Mouse (Mus musculus): ENCODE results near the gene Gm49320. TPM values are rescaled to one million over a fixed set of nuclear protein-coding genes. Genes with fewer than 3 reads are reported as not detected.

The Gm49320 gene
- 1.3 and 2.4 TPM in 2 replicates for polyA plus RNA-seq (2012; rRNA removed)

DNA sequence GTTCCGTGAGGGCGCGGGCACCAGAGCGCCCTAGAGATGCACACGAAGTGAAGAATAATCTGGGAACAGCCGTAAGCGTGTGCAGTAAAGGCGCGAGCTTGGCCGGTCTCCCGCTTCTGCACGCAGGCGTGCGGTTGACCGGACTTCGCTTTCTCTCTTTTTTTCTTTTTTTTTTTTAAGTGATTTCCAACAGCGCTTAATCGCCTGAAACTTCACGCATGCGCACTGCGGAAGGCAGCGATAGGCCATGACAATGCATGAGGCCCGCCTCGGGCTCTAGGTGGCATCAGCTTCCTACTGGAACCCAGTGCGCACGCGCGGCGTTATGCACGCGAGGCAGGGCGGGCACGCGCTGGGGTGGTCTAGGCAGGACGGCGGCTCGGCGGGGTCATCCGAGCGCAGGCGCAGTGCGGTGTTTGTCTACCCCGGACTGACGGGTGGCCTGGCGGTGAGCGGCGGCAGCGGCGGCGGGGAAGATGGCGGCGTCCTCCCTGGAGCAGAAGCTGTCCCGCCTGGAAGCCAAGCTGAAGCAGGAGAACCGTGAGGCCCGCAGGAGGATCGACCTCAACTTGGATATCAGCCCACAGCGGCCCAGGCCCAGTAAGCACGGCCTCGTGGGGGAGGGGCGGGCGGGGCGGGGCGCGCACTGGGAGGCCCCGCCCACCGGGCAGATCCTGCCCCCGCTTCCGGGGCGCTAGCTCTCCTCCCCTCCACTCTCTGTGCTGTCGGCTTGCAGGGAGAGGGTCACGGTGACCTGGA is at the start of gene Gm49320, which contains the start of gene Map2k7:
TSS of gene Gm49320 (plus strand) at position 432 of the 759 bp plus-strand sequence.
TSS of gene Map2k7 (plus strand) at position 307 of the 759 bp plus-strand sequence.

DNA sequence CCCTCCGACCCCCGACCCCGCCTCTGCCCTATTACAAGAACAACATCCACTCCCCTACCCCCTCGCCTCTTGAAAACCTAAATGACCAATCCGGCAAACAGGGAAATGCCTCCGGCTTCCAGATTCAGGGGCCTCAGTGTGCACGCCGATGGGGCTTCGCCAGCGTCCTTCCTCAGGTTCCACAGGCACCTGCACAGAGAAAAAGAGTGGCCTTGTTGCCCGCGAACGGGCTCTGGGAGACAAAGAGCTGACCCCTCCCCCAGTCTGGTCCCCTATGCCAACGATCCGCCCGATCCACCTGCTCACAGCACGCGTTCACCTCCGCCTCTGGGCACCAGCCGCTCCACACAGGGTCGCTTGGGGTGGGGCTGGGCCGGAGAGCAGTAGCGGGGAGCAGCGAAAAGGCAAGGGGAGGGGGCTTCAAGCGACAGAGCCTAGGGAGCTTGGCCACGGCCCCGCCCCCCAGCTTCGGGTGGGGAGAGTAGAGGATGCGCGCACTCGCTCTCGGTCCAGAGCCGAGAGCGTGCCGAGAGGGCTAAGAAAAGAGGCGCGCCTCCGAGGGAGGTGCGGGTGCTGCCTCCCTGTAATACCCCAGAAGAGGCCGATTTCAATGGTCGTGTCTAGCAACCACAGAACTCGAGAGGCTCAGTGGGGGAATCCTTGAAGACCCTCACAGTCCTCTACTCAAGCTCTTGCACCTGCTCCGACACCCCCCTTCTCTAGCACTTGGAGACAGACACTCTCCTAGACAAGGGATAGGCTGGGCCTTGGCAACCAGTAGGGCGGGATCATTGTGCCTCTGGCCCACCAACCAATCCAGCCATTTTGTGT is 21.7 kb upstream of the Gm49320 start, which contains the start of gene Prr36:
TSS of gene Prr36 (minus strand) at position 669 of the 831 bp plus-strand sequence.

DNA sequence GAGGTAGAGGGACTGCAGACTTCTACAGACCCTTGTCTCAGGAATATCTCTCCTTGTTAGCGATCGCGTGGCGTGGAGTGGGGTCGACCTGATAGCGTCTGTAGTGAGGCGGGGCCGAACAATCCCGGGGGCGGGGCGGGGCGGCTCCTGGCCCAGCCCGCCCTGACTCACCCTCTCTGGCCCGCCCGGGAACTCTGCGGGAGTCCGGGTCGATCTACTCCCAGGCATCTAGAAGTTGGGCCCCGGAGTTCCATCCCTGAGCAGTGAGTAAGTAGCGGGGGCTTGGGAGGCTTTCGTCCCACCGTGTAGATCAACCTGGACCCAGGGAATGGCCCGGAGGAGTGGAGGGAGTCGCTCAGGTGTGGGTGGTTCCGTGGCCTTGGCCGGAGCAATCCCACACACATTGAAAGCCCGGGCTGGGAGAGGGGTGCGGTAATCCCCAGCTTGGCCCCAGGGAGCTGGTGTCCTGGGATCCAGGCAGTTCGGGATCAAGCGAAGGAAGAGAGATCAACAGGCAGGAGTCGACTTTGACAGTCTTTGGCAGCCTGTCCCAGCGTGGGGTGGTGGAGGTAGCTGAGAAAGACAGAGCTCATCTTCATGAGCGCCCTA is 11.8 kb upstream of the Gm49320 start, which contains the start of gene Lrrc8e:
TSS of gene Lrrc8e (plus strand) at position 89 of the 609 bp plus-strand sequence.

DNA sequence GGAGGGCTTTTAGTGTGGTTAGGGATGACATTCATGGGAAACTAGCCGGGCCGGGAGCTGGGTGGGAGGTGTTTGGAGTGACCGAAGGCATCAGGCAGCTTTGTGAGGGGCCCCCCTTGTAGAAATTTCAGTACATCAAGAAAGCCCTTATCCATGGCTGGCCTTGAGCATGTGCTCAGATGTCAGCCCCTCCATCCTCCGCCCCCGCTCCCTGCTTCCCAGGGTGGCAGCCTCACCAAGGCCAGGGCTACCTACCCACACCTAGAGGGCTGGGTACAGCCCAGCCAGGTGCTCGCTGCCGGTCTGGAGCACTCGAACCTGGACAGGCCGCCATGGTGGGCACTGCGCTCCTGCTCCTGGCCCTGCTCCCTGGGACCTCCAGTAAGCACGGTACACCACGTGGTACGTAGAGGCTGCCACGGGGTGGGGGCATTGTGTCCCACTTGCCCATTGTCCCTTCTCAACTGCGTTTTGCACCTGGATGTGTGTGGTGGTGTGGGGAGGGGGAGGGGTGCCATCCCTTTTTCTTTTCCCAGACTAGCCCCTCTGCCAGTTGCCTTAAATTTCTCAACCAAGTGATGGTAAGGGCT is 9.4 kb downstream of the Gm49320 start, which contains the start of gene Tgfbr3l:
TSS of gene Tgfbr3l (plus strand) at position 264 of the 590 bp plus-strand sequence.

DNA sequence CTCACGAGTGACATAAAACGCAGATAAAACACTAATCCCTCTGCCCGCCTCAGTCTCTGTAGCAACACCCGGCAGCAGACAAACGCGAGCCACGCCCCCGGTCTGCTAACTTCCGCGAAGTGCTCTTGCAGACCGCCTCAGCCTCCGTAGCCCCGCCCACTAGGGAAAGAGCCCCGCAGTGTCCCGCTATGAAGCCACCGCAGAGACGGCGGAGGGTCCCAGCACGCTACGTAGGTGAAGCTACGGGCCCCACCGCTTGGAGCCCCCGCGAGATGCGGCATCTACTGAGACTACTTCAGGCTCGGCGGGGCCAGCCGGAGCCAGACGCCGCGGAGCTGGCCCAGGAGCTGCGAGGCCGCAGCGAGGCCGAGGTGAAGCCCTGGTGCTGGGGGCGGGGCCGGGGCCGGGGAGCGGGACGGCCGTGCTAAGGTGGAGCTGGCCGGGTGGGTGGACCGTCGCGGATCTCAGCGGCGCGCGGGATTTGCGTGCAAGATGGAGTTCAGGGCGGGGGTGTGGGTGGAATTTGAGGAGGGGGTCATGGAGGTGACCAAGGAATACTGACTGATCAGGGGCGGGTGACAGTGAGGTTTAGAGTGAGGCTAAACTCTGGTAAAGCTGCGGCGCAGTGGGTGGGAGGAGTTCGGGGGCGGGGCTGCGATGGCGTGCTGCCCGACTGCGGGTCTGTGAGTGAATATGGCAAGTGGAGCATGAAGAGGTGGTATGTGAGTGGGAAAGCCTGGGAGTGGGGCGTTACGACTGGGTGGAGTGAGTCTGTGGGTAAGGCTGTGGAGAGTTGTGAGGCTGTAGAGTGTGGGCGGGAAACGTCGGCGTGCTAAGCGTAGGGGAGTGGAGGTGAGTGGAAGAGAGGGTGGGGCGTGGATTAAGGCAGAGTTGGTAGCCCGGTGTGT is 14.5 kb downstream of the Gm49320 start, which contains the start of gene Snapc2:
TSS of gene Snapc2 (plus strand) at position 147 of the 908 bp plus-strand sequence.

DNA sequence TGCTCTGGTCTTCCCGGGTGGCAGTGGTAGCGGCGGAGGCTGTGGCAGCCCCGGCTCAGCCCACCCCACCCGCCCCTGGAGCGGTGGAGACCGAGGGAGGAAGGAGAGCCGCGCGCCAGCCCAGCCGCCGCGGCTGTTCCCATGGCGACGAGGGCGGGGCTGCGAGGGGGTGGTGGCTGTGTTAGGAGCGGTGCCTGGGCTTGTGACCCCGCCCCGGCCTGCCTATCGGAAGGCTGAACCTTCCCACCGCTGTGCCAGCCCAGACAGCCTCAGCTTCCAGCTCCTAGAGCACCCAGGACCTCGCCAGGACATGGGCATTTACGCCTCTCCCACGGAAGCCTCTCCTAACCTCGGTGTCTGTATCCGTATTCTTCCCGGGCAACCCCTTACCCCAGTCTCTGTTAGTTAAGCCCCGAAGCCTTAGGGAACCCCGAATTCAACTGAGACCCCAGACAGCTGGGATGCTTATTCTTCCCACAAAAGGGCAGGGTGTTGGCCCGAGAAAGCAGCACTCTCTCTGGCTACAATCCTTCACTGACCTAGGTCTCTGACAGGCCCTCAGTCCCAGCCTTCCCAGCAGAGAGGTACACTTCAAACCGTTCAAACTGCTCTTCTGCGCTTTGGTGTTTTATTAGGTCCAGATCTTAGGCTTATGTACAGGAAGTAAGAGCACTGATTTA is 20.6 kb downstream of the Gm49320 start, which contains the start of gene Ctxn1:
TSS of gene Ctxn1 (minus strand) at position 150 of the 680 bp plus-strand sequence.

DNA sequence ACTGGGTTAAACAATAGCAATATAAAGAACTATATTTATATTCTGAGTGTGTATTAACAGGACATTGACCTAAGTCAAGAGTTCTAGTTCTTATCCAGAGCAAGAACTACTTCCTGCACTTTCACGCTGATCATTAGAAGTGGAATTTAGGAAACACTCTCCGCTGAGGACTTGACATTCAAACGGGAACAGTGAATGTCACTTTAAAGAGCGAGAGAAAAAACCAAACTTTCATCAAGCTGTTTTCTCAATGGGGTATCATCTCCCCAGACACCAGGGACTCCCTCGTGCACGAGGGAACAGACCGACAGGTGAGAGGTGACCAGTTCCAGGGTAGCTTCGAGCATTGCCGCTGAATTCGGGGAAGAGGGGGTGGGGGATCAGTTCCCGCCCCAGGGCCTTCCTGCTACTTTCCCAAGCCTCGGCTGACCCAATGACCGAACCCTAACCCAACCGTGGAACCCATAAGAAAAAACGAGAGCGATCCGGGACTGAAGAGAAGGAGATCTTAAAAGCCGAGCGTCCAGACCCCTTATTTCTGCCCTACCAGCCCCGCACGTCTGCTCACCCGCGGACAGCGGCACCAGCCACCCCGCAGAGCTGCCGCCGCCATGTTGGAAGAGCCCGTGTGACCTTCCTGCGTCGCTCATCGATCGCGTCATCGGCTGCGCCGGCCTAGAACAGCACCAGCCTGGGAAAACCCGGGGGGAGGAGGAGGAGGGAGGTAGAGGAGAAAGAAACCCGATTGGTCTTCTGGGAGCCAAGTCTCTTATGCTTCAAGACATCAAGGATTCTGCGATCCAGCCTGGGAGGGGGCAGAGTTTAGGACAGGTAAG is 36.8 kb downstream of the Gm49320 start, which contains the start of gene Timm44:
TSS of gene Timm44 (minus strand) at position 639 of the 836 bp plus-strand sequence.

Other genes with a start within 250 kb of the Gm49320 start
- gene Cd209f, start 133.0 kb upstream of the Gm49320 start, polyA plus RNA-seq (2012; rRNA removed), result 0.89 and 4.1 TPM in 2 replicates
- 3.0 and 3.8 TPM in 2 replicates for gene Cd209g, start 104.8 kb upstream of the Gm49320 start, polyA plus RNA-seq (2012; rRNA removed)
- 16.9 and 18.5 TPM in 2 replicates for gene Evi5l, start 72.3 kb upstream of the Gm49320 start, polyA plus RNA-seq (2012; rRNA removed)
- 0.51 and 2.1 TPM in 2 replicates for gene Prr36, start 21.4 kb upstream of the Gm49320 start, polyA plus RNA-seq (2012; rRNA removed)
- 4.3 and 8.4 TPM in 2 replicates for gene Lrrc8e, start 12.0 kb upstream of the Gm49320 start, polyA plus RNA-seq (2012; rRNA removed)
- gene Map2k7, start 125 bp upstream of the Gm49320 start, polyA plus RNA-seq (2012; rRNA removed), result 31.5 and 42.3 TPM in 2 replicates
- 34.6 and 89.3 TPM in 2 replicates for gene Tgfbr3l, start 9.3 kb downstream of the Gm49320 start, polyA plus RNA-seq (2012; rRNA removed)
- 36.8 and 36.9 TPM in 2 replicates for gene Snapc2, start 14.2 kb downstream of the Gm49320 start, polyA plus RNA-seq (2012; rRNA removed)
- 26.2 and 39.8 TPM in 2 replicates for gene Ctxn1, start 20.4 kb downstream of the Gm49320 start, polyA plus RNA-seq (2012; rRNA removed)
- 63.2 and 73.9 TPM in 2 replicates for gene Timm44, start 37.0 kb downstream of the Gm49320 start, polyA plus RNA-seq (2012; rRNA removed)
- 2.9 and 4.3 TPM in 2 replicates for gene Ccl25, start 86.3 kb downstream of the Gm49320 start, polyA plus RNA-seq (2012; rRNA removed)
- gene Elavl1, start 86.5 kb downstream of the Gm49320 start, polyA plus RNA-seq (2012; rRNA removed), result 25.2 and 28.0 TPM in 2 replicates

All from colon, adult 2 months (tissue).